Mouse (Mus musculus): Measurements from ENCODE around the gene Zcchc7. TPM values are rescaled to one million over a fixed set of nuclear protein-coding genes. Genes with fewer than 3 reads are reported as not detected.
"Not testable (repeated sequence)": the region's sequence is repeated elsewhere in the genome, so short reads cannot be mapped to it uniquely, and the experiment has no call there.

Gene Zcchc7
- polyA plus RNA-seq, 1 experiment from 2014 or later = 22.1 TPM

GRCm38 (mm10) chr4:44939576-44940249 is 184.0 kb downstream of the Zcchc7 start:
- POLR2A ChIA-PET = no interaction called here
- CTCF ChIA-PET = no interaction called here
- no peak for DNase-seq (ENCODE audit: low read depth, low spot score)

GRCm38 (mm10) chr4:44940286-44940685 is 184.6 kb downstream of the Zcchc7 start:
- no peak for TF ChIP-seq CTCF (IDR thresholded peaks at IDR 0.05)
- ATAC-seq (no peak), DNase-seq (ENCODE audit: low read depth, low spot score) (no peak)
- H3K27me3 ChIP-seq = no peaks in the 10 kb centered on the region
- ChIA-PET CTCF (interaction anchor here (1.4 kb wide), 1 partner anchor 16 kb away, joined by 4 read pairs; no protein-coding TSS in a partner anchor), POLR2A (no interaction called here)
- in situ Hi-C loops (cut with MboI; ENCODE audit: low pct_unique_long_range_greater_than_20kb) = no loop called here

More at GRCm38 (mm10) chr4:44939576-44940249, 184.0 kb downstream of the Zcchc7 start:
- in situ Hi-C loops (cut with MboI; ENCODE audit: low pct_unique_long_range_greater_than_20kb) = no loop called here
- no peak for ATAC-seq
- H3K27me3 ChIP-seq = no peaks in the 10 kb centered on the region
- TF ChIP-seq CTCF (IDR thresholded peaks at IDR 0.05) = no peak

- DNase-seq (ENCODE audit: low read depth, low spot score) (no peak), ATAC-seq (no peak)
- no peaks in the 10 kb centered on the region for H3K27me3 ChIP-seq
- ChIA-PET POLR2A (no interaction called here), CTCF (no interaction called here)
- in situ Hi-C loops (cut with MboI; ENCODE audit: low pct_unique_long_range_greater_than_20kb) = no loop called here
- TF ChIP-seq CTCF (IDR thresholded peaks at IDR 0.05) = no peak
Measured at GRCm38 (mm10) chr4:44942237-44942636, 186.6 kb downstream of the Zcchc7 start.

- ATAC-seq = no peak
- in situ Hi-C loops (cut with MboI; ENCODE audit: low pct_unique_long_range_greater_than_20kb) = no loop called here
- POLR2A ChIA-PET = no interaction called here
- no peaks in the 10 kb centered on the region for H3K27me3 ChIP-seq
- TF ChIP-seq CTCF (IDR thresholded peaks at IDR 0.05) = no peak
- DNase-seq (ENCODE audit: low read depth, low spot score) = no peak
- CTCF ChIA-PET = no interaction called here
Measured at GRCm38 (mm10) chr4:44943480-44943879, 187.8 kb downstream of the Zcchc7 start.

- ATAC-seq (no peak), DNase-seq (ENCODE audit: low read depth, low spot score) (no peak)
- ChIA-PET POLR2A (no interaction called here), CTCF (no interaction called here)
- TF ChIP-seq CTCF (IDR thresholded peaks at IDR 0.05) = no peak
- H3K27me3 ChIP-seq = no peaks in the 10 kb centered on the region
- in situ Hi-C loops (cut with MboI; ENCODE audit: low pct_unique_long_range_greater_than_20kb) = no loop called here
Measured at GRCm38 (mm10) chr4:44944426-44945075, 188.9 kb downstream of the Zcchc7 start.

GRCm38 (mm10) chr4:44946126-44946525 is 190.4 kb downstream of the Zcchc7 start:
- POLR2A ChIA-PET; H3K27me3 ChIP-seq; in situ Hi-C loops (cut with MboI; ENCODE audit: low pct_unique_long_range_greater_than_20kb); ATAC-seq; DNase-seq (ENCODE audit: low read depth, low spot score): not testable (repeated sequence)
- CTCF ChIA-PET = interaction anchor here (1.3 kb wide), 1 partner anchor 25 kb away, joined by 3 read pairs; no protein-coding TSS in a partner anchor

GRCm38 (mm10) chr4:44947464-44947863 is 191.8 kb downstream of the Zcchc7 start:
- H3K27me3 ChIP-seq = no peaks in the 10 kb centered on the region
- no peak for ATAC-seq
- ChIA-PET CTCF (no interaction called here), POLR2A (no interaction called here)
- no peak for TF ChIP-seq CTCF (IDR thresholded peaks at IDR 0.05)
- DNase-seq (ENCODE audit: low read depth, low spot score) = no peak
- in situ Hi-C loops (cut with MboI; ENCODE audit: low pct_unique_long_range_greater_than_20kb) = no loop called here

GRCm38 (mm10) chr4:44948314-44948713 is 192.6 kb downstream of the Zcchc7 start:
- ATAC-seq (no peak), DNase-seq (ENCODE audit: low read depth, low spot score) (no peak)
- in situ Hi-C loops (cut with MboI; ENCODE audit: low pct_unique_long_range_greater_than_20kb) = no loop called here
- CTCF ChIA-PET = no interaction called here
- TF ChIP-seq CTCF (IDR thresholded peaks at IDR 0.05) = no peak
- H3K27me3 ChIP-seq = no peaks in the 10 kb centered on the region
- POLR2A ChIA-PET = interaction anchor here (0.6 kb wide), 1 partner anchor 70 kb away, joined by 3 read pairs; no protein-coding TSS in a partner anchor

- in situ Hi-C loops (cut with MboI; ENCODE audit: low pct_unique_long_range_greater_than_20kb) = no loop called here
- CTCF ChIA-PET = no interaction called here
- POLR2A ChIA-PET = no interaction called here
- no peak for ATAC-seq
- no peak for DNase-seq (ENCODE audit: low read depth, low spot score)
- no peak for TF ChIP-seq CTCF (IDR thresholded peaks at IDR 0.05)
- no peaks in the 10 kb centered on the region for H3K27me3 ChIP-seq
Measured at GRCm38 (mm10) chr4:44953041-44953440, 197.4 kb downstream of the Zcchc7 start.

- no peak for TF ChIP-seq CTCF (IDR thresholded peaks at IDR 0.05)
- ATAC-seq (no peak), DNase-seq (ENCODE audit: low read depth, low spot score) (no peak)
- ChIA-PET CTCF (no interaction called here), POLR2A (no interaction called here)
- in situ Hi-C loops (cut with MboI; ENCODE audit: low pct_unique_long_range_greater_than_20kb) = no loop called here
- no peaks in the 10 kb centered on the region for H3K27me3 ChIP-seq
Measured at GRCm38 (mm10) chr4:44958776-44959175, 203.1 kb downstream of the Zcchc7 start.

GRCm38 (mm10) chr4:44959220-44959619 is 203.5 kb downstream of the Zcchc7 start:
- ATAC-seq (no peak), DNase-seq (ENCODE audit: low read depth, low spot score) (no peak)
- H3K27me3 ChIP-seq = no peaks in the 10 kb centered on the region
- no peak for TF ChIP-seq CTCF (IDR thresholded peaks at IDR 0.05)
- POLR2A ChIA-PET = no interaction called here
- CTCF ChIA-PET = interaction anchor here (2.2 kb wide), 1 partner anchor 12 kb away, joined by 6 read pairs; no protein-coding TSS in a partner anchor
- in situ Hi-C loops (cut with MboI; ENCODE audit: low pct_unique_long_range_greater_than_20kb) = no loop called here
